Mouse (Mus musculus) liver, postnatal 0 days (tissue): ENCODE results near the gene Gm47955. TPM values are rescaled to one million over a fixed set of nuclear protein-coding genes. Genes with fewer than 3 reads are reported as not detected.
"Not testable (repeated sequence)": the region's sequence is repeated elsewhere in the genome, so short reads cannot be mapped to it uniquely, and the experiment has no call there.

Experiments
- ATAC-seq: fragments of 200-750 bp; cut with Nextera tagmentation; 2 replicates; pipeline ENCODE4 v1.8.0; 2017; ENCODE audit warnings: mild to moderate bottlenecking, moderate library complexity
- DNase-seq: peaks from one replicate; pipeline ENCODE4 v3.0.0-alpha.2; 2016
- H3K27ac ChIP-seq: fragments of 300-500 bp; sonication (generic); 2 replicates; pipeline ENCODE4 v1.5.1; 2014; ENCODE audit warnings: antibody characterized with exemption, moderate library complexity, mild to moderate bottlenecking, low read depth
- H3K27me3 ChIP-seq: fragments of 300-500 bp; sonication (generic); 2 replicates; pipeline ENCODE4 v1.6.1; 2014; ENCODE audit warnings: low read length, control low read depth, mixed read lengths; ENCODE audit not compliant: insufficient read depth
- H3K36me3 ChIP-seq: fragments of 300-500 bp; sonication (generic); replicated peaks from 2 replicates; pipeline ENCODE4 v1.6.1; 2014; ENCODE audit warnings: mild to moderate bottlenecking, control low read depth, low read length, moderate library complexity, mixed read lengths; ENCODE audit not compliant: insufficient read depth
- H3K4me1 ChIP-seq: fragments of 300-500 bp; sonication (generic); 2 replicates; pipeline ENCODE4 v1.6.1; 2014; ENCODE audit warnings: antibody characterized with exemption, mild to moderate bottlenecking, control low read depth; ENCODE audit not compliant: insufficient read depth
- H3K4me2 ChIP-seq: fragments of 300-500 bp; sonication (generic); 2 replicates; pipeline ENCODE4 v1.6.1; 2014; ENCODE audit warnings: low read depth, mild to moderate bottlenecking, low read length, moderate library complexity, mixed read lengths
- H3K4me3 ChIP-seq: fragments of 300-500 bp; sonication (generic); 2 replicates; pipeline ENCODE4 v1.5.1; 2014; ENCODE audit warnings: low read depth, low read length
- H3K9ac ChIP-seq: fragments of 300-500 bp; sonication (generic); replicated peaks from 2 replicates; pipeline ENCODE4 v1.6.1; 2014; ENCODE audit warnings: mild to moderate bottlenecking, moderate library complexity
- H3K9me3 ChIP-seq: fragments of 300-500 bp; sonication (generic); 2 replicates; pipeline ENCODE4 v1.6.1; 2016; ENCODE audit warnings: mild to moderate bottlenecking, control low read depth, low read length, mixed read lengths
- CTCF ChIP-seq: sonication (generic); IDR thresholded peaks from 2 replicates; pipeline ENCODE4 v1.5.1; 2016; ENCODE audit warnings: antibody characterized with exemption, low read depth
- EP300 ChIP-seq: IDR thresholded peaks from 2 replicates; pipeline ENCODE4 v1.6.1; 2016; ENCODE audit warnings: antibody characterized with exemption, low read depth, mild to moderate bottlenecking
- WGBS: fragments of 180-500 bp; shearing (Covaris S2); extraction: QIAGEN DNeasy Blood & Tissue Kit; methylation state at CpG from one replicate; pipeline ENCODE4 v1.1.7; 2014; ENCODE audit not compliant: insufficient replicate concordance; 5-methylcytosine and 5-hydroxymethylcytosine counted together
- polyA plus RNA-seq: library from polyadenylated mRNA; unstranded; fragments of >200 nt; fragmentation: Nextera tagmentation; extraction: Ambion mirVana; gene quantifications from 2 replicates; pipeline ENCODE4 v1.2.1, GENCODE M21; 2015

Gm47955 gene
- not detected in 2 replicates for polyA plus RNA-seq

- Histone ChIP-seq H3K4me3 (no peak within 1 kb of the TSS), H3K4me1 (no peaks in the 10 kb centered on the region), H3K9me3 (no peaks in the 10 kb centered on the region), H3K27ac (no peak within 1 kb of the TSS), H3K36me3 (no peaks in the 10 kb centered on the region), H3K27me3 (no peaks in the 10 kb centered on the region), H3K9ac (no peak within 1 kb of the TSS), H3K4me2 (no peak within 1 kb of the TSS)
- no peak for ATAC-seq
- 71% methylated on average over 7 of the region's 11 CpGs for WGBS
- TF ChIP-seq CTCF (no peak), EP300 (no peak)
- DNase-seq: no peak
These were observed at the start of gene Gm47955 for GRCm38 (mm10) chr1:82959870-82960385. Gene Gm47955, plus strand, starts transcription at chr1:82960286.

- TF ChIP-seq EP300 (no peak), CTCF (peak; percentile 46)
- Histone ChIP-seq H3K27ac (no peak within 1 kb of the TSS), H3K36me3 (no peaks in the 10 kb centered on the region), H3K27me3 (no peaks in the 10 kb centered on the region), H3K4me1 (no peaks in the 10 kb centered on the region), H3K9me3 (no peaks in the 10 kb centered on the region), H3K9ac (no peak within 1 kb of the TSS), H3K4me2 (no peak within 1 kb of the TSS), H3K4me3 (no peak within 1 kb of the TSS)
- no peak for DNase-seq
- WGBS: 83% methylated on average over 3 of the region's 3 CpGs
- no peak for ATAC-seq
These were observed 47.1 kb upstream of the Gm47955 start, which contains the start of gene A030005L19Rik for GRCm38 (mm10) chr1:82913025-82913424. Gene A030005L19Rik, plus strand, starts transcription at chr1:82913325.

GRCm38 (mm10) chr1:82913434-82913833 lies 46.7 kb upstream of the Gm47955 start:
- not testable (repeated sequence) for H3K4me2 ChIP-seq, H3K36me3 ChIP-seq, H3K4me1 ChIP-seq, H3K4me3 ChIP-seq, H3K9ac ChIP-seq, ATAC-seq, H3K27me3 ChIP-seq, H3K9me3 ChIP-seq, H3K27ac ChIP-seq, DNase-seq
- WGBS: 73% methylated on average over 5 of the region's 5 CpGs

- Histone ChIP-seq H3K4me2 (no peak within 1 kb of the TSS), H3K9me3 (no peaks in the 10 kb centered on the region), H3K27me3 (no peaks in the 10 kb centered on the region), H3K4me1 (no peaks in the 10 kb centered on the region), H3K27ac (no peak within 1 kb of the TSS), H3K9ac (no peak within 1 kb of the TSS), H3K4me3 (no peak within 1 kb of the TSS), H3K36me3 (no peaks in the 10 kb centered on the region)
- WGBS: 82% methylated on average over 6 of the region's 6 CpGs
- DNase-seq (no peak), ATAC-seq (0 out of 2 replicates have a peak, but pooled peaks have one; percentile 19)
- TF ChIP-seq EP300 (no peak), CTCF (no peak)
These were observed 35.4 kb upstream of the Gm47955 start, which contains the start of gene A030014E15Rik for GRCm38 (mm10) chr1:82924650-82925049. Gene A030014E15Rik, plus strand, starts transcription at chr1:82924917.

GRCm38 (mm10) chr1:82930558-82930957 lies 29.5 kb upstream of the Gm47955 start:
- not testable (repeated sequence) for ATAC-seq, H3K4me1 ChIP-seq, H3K4me2 ChIP-seq, H3K4me3 ChIP-seq, H3K36me3 ChIP-seq, H3K9me3 ChIP-seq, DNase-seq, H3K27ac ChIP-seq, H3K9ac ChIP-seq, H3K27me3 ChIP-seq
- 70% methylated on average over 3 of the region's 3 CpGs for WGBS

GRCm38 (mm10) chr1:82931326-82931725 lies 28.8 kb upstream of the Gm47955 start, which contains the start of gene Gm6217:
Gene Gm6217, minus strand, starts transcription at chr1:82931399.
- H3K27ac ChIP-seq, H3K9me3 ChIP-seq, H3K27me3 ChIP-seq, H3K4me3 ChIP-seq, H3K36me3 ChIP-seq, H3K4me1 ChIP-seq, DNase-seq, H3K4me2 ChIP-seq, ATAC-seq, H3K9ac ChIP-seq: not testable (repeated sequence)
- WGBS: no CpG with 5 or more reads among the region's 6 CpGs

GRCm38 (mm10) chr1:82938666-82939065 lies 21.4 kb upstream of the Gm47955 start:
- Histone ChIP-seq H3K9me3 (0 out of 2 replicates have a peak, but pooled peaks cover 2% of the 10 kb centered on the region), H3K36me3 (no peaks in the 10 kb centered on the region), H3K27me3 (no peaks in the 10 kb centered on the region), H3K4me3 (no peak overlapping the region), H3K4me2 (no peak overlapping the region), H3K4me1 (no peaks in the 10 kb centered on the region), H3K9ac (no peak overlapping the region), H3K27ac (no peak overlapping the region)
- 76% methylated on average over 5 of the region's 5 CpGs for WGBS
- ATAC-seq (no peak), DNase-seq (no peak)
- TF ChIP-seq CTCF (no peak), EP300 (no peak)

GRCm38 (mm10) chr1:82942505-82942904 lies 17.6 kb upstream of the Gm47955 start:
- not testable (repeated sequence) for H3K4me2 ChIP-seq, DNase-seq, H3K27me3 ChIP-seq, H3K36me3 ChIP-seq, H3K9ac ChIP-seq, H3K4me1 ChIP-seq, ATAC-seq, H3K27ac ChIP-seq, H3K9me3 ChIP-seq, H3K4me3 ChIP-seq
- WGBS: 77% methylated on average over 1 of the region's 2 CpGs

- not testable (repeated sequence) for H3K4me3 ChIP-seq, H3K9me3 ChIP-seq, H3K4me2 ChIP-seq, H3K4me1 ChIP-seq, ATAC-seq, H3K27ac ChIP-seq, H3K9ac ChIP-seq, H3K27me3 ChIP-seq, H3K36me3 ChIP-seq, DNase-seq
- no CpG with 5 or more reads among the region's 6 CpGs for WGBS
These were observed 16.8 kb upstream of the Gm47955 start, which contains the start of gene A030003K21Rik for GRCm38 (mm10) chr1:82943295-82943694. Gene A030003K21Rik, minus strand, starts transcription at chr1:82943388.
